Mouse (Mus musculus) heart, postnatal 0 days (tissue): Measurements from ENCODE around the gene Prelid3b.

Source experiments
- CTCF ChIP-seq: IDR thresholded peaks from 2 replicates; pipeline ENCODE4 v1.5.1; 2016; ENCODE audit warnings: antibody characterized with exemption, control low read depth, low read depth
- EP300 ChIP-seq: IDR thresholded peaks from 2 replicates; pipeline ENCODE4 v1.6.1; 2016; ENCODE audit warnings: antibody characterized with exemption, low read depth

GRCm38 (mm10) chr2:174473550-174473927 is 658 bp upstream of the Prelid3b start:
- TF ChIP-seq CTCF (no peak), EP300 (no peak)
